Mouse (Mus musculus) lung, postnatal 0 days (tissue): ENCODE data around the gene Mcfd2. TPM values are rescaled to one million over a fixed set of nuclear protein-coding genes. Genes with fewer than 3 reads are reported as not detected.
A peak's percentile ranks its signal among the peaks of the same experiment; 100 is the strongest.

Experiments
- ATAC-seq: fragments of 200-750 bp; cut with Nextera tagmentation; 2 replicates; pipeline ENCODE4 v1.8.0; 2017; ENCODE audit warnings: moderate library complexity
- DNase-seq: peaks from one replicate; pipeline ENCODE4 v3.0.0-alpha.2; 2016; ENCODE audit warnings: low spot score
- H3K27ac ChIP-seq: fragments of 300-500 bp; sonication (generic); 2 replicates; pipeline ENCODE4 v1.5.1; 2014; ENCODE audit warnings: antibody characterized with exemption, mild to moderate bottlenecking, low read length, mixed read lengths
- H3K27me3 ChIP-seq: fragments of 300-500 bp; sonication (generic); replicated peaks from 2 replicates; pipeline ENCODE4 v1.6.1; 2014; ENCODE audit warnings: low read length, mixed read lengths; ENCODE audit not compliant: insufficient read depth
- H3K36me3 ChIP-seq: fragments of 300-500 bp; sonication (generic); 2 replicates; pipeline ENCODE4 v1.6.1; 2014; ENCODE audit warnings: low read length, mixed read lengths; ENCODE audit not compliant: insufficient read depth
- H3K4me1 ChIP-seq: fragments of 300-500 bp; sonication (generic); 2 replicates; pipeline ENCODE4 v1.6.1; 2014; ENCODE audit warnings: antibody characterized with exemption, low read depth, low read length, mixed read lengths; ENCODE audit not compliant: insufficient read depth
- H3K4me2 ChIP-seq: fragments of 300-500 bp; sonication (generic); replicated peaks from 2 replicates; pipeline ENCODE4 v1.6.1; 2014; ENCODE audit warnings: low read depth, mild to moderate bottlenecking, low read length, moderate library complexity, mixed read lengths
- H3K4me3 ChIP-seq: fragments of 300-500 bp; sonication (generic); 2 replicates; pipeline ENCODE4 v1.5.1; 2014; ENCODE audit warnings: low read depth, low read length
- H3K9ac ChIP-seq: fragments of 300-500 bp; sonication (generic); replicated peaks from 2 replicates; pipeline ENCODE4 v1.6.1; 2014; ENCODE audit warnings: low read depth, mild to moderate bottlenecking
- H3K9me3 ChIP-seq: fragments of 300-500 bp; sonication (generic); 2 replicates; pipeline ENCODE4 v1.6.1; 2016; ENCODE audit warnings: low read length, mixed read lengths
- CTCF ChIP-seq: IDR thresholded peaks from 2 replicates; pipeline ENCODE4 v1.5.1; 2016; ENCODE audit warnings: antibody characterized with exemption, mild to moderate bottlenecking
- EP300 ChIP-seq: IDR thresholded peaks from 2 replicates; pipeline ENCODE4 v1.6.1; 2016; ENCODE audit warnings: antibody characterized with exemption, mild to moderate bottlenecking, control low read depth
- WGBS: fragments of 180-500 bp; shearing (Covaris S2); extraction: QIAGEN DNeasy Blood & Tissue Kit; methylation state at CpG from one replicate; pipeline ENCODE4 v1.1.7; 2014; 5-methylcytosine and 5-hydroxymethylcytosine counted together
- polyA plus RNA-seq: library from polyadenylated mRNA; unstranded; fragments of >200 nt; fragmentation: Nextera tagmentation; extraction: Ambion mirVana; gene quantifications from 2 replicates; pipeline ENCODE4 v1.2.1, GENCODE M21; 2015

Mcfd2 gene
- polyA plus RNA-seq, 1 experiment from 2014 or later = 145 TPM

DNA sequence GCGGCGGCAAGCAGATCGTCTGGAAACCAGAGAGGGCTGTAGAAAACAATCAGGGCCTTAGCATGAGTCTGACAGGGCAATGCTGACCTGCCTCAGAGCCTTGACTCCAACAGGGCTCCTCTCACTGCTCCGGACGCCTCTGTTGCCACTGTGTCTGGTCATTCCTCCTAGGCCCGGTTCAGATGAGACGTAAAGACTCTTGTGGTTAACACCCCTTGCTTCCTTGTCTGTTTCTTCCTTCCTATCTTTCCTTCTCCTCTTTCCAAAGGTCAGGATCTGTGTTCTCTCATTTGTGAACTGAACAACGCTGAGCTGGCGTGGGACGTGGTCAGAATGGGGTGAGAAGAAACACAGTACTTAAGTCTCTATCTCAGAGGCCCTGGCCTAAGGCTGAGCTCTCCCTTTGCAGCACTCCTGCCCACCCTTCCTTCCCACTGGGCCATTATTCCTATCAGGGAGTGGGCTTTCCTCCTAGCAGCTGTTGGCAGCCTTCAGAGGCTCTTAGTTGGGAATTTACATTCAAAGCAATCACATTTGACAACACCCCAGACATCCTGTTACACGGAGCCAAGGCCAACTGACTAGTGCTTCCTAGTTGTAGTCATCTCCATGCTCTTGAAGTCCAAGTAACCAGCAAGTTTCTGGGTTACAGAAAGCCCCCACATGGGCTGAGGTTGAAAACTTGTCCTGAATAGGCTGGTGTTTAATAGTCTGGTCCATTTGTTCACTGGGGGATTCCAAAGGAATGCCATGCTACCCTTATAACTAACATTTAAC is 1.5 kb downstream of the Mcfd2 start:
- peak overlapping the region; percentile 43; the same call in 1 of the 2 replicates for H3K27ac ChIP-seq
- TF ChIP-seq EP300 = no peak
- TF ChIP-seq CTCF = no peak
- no peaks in the 10 kb centered on the region for H3K9me3 ChIP-seq
- 79% methylated on average over 11 of the region's 11 CpGs for WGBS
- no peak for DNase-seq
- ATAC-seq = no peak
- H3K36me3 ChIP-seq = no peaks in the 10 kb centered on the region
- peak overlapping the region; percentile 90 for H3K4me2 ChIP-seq
- H3K4me3 ChIP-seq = peak overlapping the region; percentile 2; the same call in 1 of the 2 replicates
- H3K9ac ChIP-seq = no peak overlapping the region
- peaks cover 8% of the 10 kb centered on the region; the same call in 1 of the 2 replicates for H3K4me1 ChIP-seq
- no peaks in the 10 kb centered on the region for H3K27me3 ChIP-seq

DNA sequence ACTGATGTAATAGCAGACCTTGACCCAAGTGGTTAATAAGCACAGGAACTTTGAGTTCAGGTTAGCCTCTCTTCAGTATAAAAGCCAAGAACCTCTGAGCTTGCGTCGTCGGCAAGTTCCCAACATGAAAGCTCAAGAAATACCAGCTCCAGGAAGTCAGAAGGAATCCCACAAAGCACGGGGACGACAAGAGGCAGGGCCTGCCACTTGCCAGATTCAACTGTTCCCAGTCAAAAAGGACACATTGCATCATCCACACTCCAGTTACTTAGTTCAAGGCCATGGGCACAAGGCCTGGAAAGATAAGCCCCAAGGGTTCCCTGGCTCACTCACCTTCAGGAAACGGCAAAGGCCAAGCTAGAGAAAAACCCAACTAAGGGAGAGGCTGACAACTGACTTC is 2.3 kb downstream of the Mcfd2 start:
- Histone ChIP-seq H3K4me2 (no peak overlapping the region), H3K9ac (no peak overlapping the region), H3K27ac (peak overlapping the region; percentile 65; the same call in 1 of the 2 replicates), H3K9me3 (no peaks in the 10 kb centered on the region), H3K4me3 (no peak overlapping the region), H3K27me3 (no peaks in the 10 kb centered on the region), H3K4me1 (peaks cover 8% of the 10 kb centered on the region; the same call in 1 of the 2 replicates), H3K36me3 (no peaks in the 10 kb centered on the region; the same call in 1 of the 2 replicates)
- TF ChIP-seq CTCF (no peak), EP300 (0 out of 2 replicates have a peak, but pooled peaks have one; percentile 16)
- ATAC-seq = no peak
- peak; percentile 74 for DNase-seq
- 64% methylated on average over 6 of the region's 6 CpGs for WGBS

DNA sequence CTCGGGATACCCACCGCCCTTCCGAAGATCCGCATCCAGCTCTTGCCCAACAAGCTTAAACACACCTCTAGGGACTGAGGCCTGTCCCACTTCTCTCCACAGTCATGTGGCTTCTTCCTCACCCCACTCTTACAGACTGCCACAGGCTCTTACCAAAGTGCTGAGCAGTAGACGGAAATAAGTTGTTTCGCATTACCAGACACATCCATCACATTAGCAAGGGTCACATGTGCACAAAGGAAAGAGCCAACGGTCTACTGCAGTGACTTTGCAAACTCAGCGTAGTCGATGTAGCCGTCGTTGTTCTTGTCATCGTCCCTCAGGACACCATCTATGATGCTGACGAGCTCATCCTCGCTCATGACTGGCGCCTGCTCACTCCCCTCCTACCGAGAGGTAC is 10.1 kb downstream of the Mcfd2 start:
- Histone ChIP-seq H3K27me3 (no peaks in the 10 kb centered on the region), H3K36me3 (peaks cover 23% of the 10 kb centered on the region), H3K9ac (no peak overlapping the region), H3K27ac (no peak overlapping the region), H3K4me1 (no peaks in the 10 kb centered on the region), H3K4me3 (no peak overlapping the region), H3K9me3 (no peaks in the 10 kb centered on the region), H3K4me2 (no peak overlapping the region)
- WGBS = 81% methylated on average over 16 of the region's 16 CpGs
- ATAC-seq (no peak), DNase-seq (no peak)
- TF ChIP-seq CTCF = no peak
- no peak for TF ChIP-seq EP300

DNA sequence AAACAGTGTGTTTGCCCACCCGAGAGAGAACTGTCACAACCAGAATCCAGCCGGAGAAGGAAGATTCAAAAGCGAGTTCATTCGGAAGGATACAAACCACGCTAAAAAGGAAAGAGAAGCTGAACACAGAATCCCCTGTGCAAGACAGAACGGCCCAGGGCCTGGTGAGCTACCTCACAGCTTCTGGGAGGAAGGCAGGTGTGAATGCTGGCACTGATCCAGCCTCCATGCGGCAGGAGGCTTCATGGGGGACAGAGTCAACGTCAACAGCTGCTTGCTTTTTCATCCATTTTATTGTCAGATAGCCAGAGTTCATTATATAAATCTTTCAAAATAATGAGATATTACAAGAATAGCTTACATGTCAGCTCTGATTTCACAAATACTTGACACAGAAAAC is 11.4 kb downstream of the Mcfd2 start:
- Histone ChIP-seq H3K4me3 (no peak overlapping the region), H3K36me3 (peaks cover 23% of the 10 kb centered on the region), H3K4me2 (no peak overlapping the region), H3K4me1 (no peaks in the 10 kb centered on the region), H3K9me3 (no peaks in the 10 kb centered on the region), H3K9ac (no peak overlapping the region), H3K27ac (no peak overlapping the region), H3K27me3 (no peaks in the 10 kb centered on the region)
- 72% methylated on average over 8 of the region's 8 CpGs for WGBS
- ATAC-seq = no peak
- TF ChIP-seq EP300 = no peak
- no peak for TF ChIP-seq CTCF
- DNase-seq = no peak

DNA sequence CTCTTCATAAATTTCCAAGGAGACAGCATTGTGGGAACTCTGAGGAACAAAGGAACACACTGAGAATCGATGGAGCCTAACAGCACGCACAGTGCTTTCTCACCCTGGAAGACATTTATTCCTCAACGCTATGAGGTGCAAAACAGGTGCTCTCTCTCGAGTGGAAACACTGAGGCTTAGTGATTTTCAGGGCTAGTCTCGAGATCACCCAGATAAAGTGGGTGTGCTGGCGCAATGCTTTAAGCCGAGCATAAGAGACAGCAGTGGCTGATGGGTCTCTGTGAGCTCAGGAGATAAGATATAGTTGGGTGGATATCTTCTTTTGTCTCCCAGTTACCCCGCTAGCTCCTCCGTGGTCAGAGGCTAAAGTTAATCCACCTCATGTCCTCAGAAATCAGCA is 19.6 kb downstream of the Mcfd2 start:
- no peak overlapping the region for H3K4me3 ChIP-seq
- no peak for TF ChIP-seq EP300
- no peak for TF ChIP-seq CTCF
- no peak overlapping the region for H3K27ac ChIP-seq
- H3K36me3 ChIP-seq = no peaks in the 10 kb centered on the region
- H3K4me2 ChIP-seq = no peak overlapping the region
- H3K9ac ChIP-seq = no peak overlapping the region
- no peak for DNase-seq
- no peaks in the 10 kb centered on the region for H3K27me3 ChIP-seq
- peaks cover 7% of the 10 kb centered on the region for H3K4me1 ChIP-seq
- ATAC-seq = no peak
- H3K9me3 ChIP-seq = no peaks in the 10 kb centered on the region
- WGBS = 70% methylated on average over 9 of the region's 9 CpGs

DNA sequence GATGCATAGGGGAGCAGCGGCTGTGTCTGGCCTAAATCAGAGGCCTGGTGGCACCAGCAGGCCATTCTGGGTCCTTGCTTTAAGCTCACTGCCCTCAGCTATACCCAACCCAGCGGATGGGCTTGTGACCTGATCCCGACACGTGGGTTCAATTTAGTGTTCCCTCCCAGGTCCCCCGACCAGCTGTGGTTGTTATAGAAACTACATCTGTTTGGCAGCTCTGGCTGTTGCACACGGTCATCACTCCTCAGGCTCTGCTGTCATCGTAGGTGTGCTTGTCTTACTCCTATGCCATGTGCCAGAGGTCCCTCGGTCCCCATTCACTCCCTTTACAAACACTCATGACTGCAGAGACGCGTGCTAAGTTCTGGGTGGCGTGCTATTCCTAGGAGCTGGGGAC is 27.9 kb downstream of the Mcfd2 start:
- Histone ChIP-seq H3K36me3 (no peaks in the 10 kb centered on the region), H3K27me3 (no peaks in the 10 kb centered on the region), H3K27ac (no peak overlapping the region), H3K4me1 (no peaks in the 10 kb centered on the region), H3K4me2 (no peak overlapping the region), H3K4me3 (no peak overlapping the region), H3K9ac (no peak overlapping the region), H3K9me3 (no peaks in the 10 kb centered on the region)
- WGBS = 57% methylated on average over 11 of the region's 11 CpGs
- DNase-seq (peak; percentile 39), ATAC-seq (no peak)
- TF ChIP-seq CTCF (no peak), EP300 (no peak)
